Mouse (Mus musculus) MEL (cell line): ENCODE data around the gene Opcml. TPM values are rescaled to one million over a fixed set of nuclear protein-coding genes. Genes with fewer than 3 reads are reported as not detected.

Experiments used
- DNase-seq: peaks from one replicate; pipeline ENCODE4 v3.0.0; 2011; ENCODE audit warnings: low read depth, low spot score
- H3K27ac ChIP-seq: 2 replicates; pipeline ENCODE4 v1.5.1; 2012; ENCODE audit warnings: low read depth, mild to moderate bottlenecking, control low read depth, low read length, moderate library complexity; ENCODE audit not compliant: control insufficient read depth
- H3K27me3 ChIP-seq, 2 experiments: fragments of 150-350 bp in 1 of 2; sonication (generic) in 1 of 2; 2 replicates each; pipeline ENCODE4 v1.6.1; 2012; ENCODE audit warnings: low read length in 2 of 2, mild to moderate bottlenecking in 2 of 2, improper control_type of control experiment in 1 of 2, moderate library complexity in 1 of 2; ENCODE audit not compliant: insufficient read depth in 2 of 2, control insufficient read depth in 1 of 2
- H3K36me3 ChIP-seq, 2 experiments: 2 replicates each; pipeline ENCODE4 v1.6.1; 2012 to 2014; ENCODE audit warnings: low read length in 2 of 2, improper control_type of control experiment in 1 of 2, inconsistent platforms in 1 of 2, mild to moderate bottlenecking in 1 of 2; ENCODE audit not compliant: insufficient read depth in 2 of 2, control insufficient read depth in 1 of 2
- H3K4me1 ChIP-seq, 2 experiments: fragments of 150-350 bp in 1 of 2; sonication (generic) in 1 of 2; 2 replicates each; pipeline ENCODE4 v1.6.1; 2012; ENCODE audit warnings: low read length in 2 of 2, improper control_type of control experiment in 1 of 2, mild to moderate bottlenecking in 1 of 2; ENCODE audit not compliant: insufficient read depth in 2 of 2, control insufficient read depth in 1 of 2
- H3K4me3 ChIP-seq, 2 experiments: fragments of 150-350 bp in 1 of 2; sonication (generic) in 1 of 2; 2 replicates each; pipeline ENCODE4 v1.5.1; 2012; ENCODE audit warnings: low read depth in 2 of 2, low read length in 2 of 2, mild to moderate bottlenecking in 2 of 2, moderate library complexity in 2 of 2, control low read depth in 1 of 2, improper control_type of control experiment in 1 of 2; ENCODE audit not compliant: control insufficient read depth in 1 of 2, insufficient read depth in 1 of 2
- H3K79me2 ChIP-seq: 2 replicates; pipeline ENCODE4 v1.6.1; 2012; ENCODE audit warnings: mild to moderate bottlenecking, low read length, moderate library complexity; ENCODE audit not compliant: control insufficient read depth, poor library complexity, insufficient read depth
- H3K9ac ChIP-seq: 2 replicates; pipeline ENCODE4 v1.6.1; 2012; ENCODE audit warnings: low read depth, mild to moderate bottlenecking, control low read depth, low read length, moderate library complexity; ENCODE audit not compliant: control insufficient read depth, poor library complexity, severe bottlenecking
- H3K9me3 ChIP-seq: fragments of 150-350 bp; sonication (generic); replicated peaks from 2 replicates; pipeline ENCODE4 v1.6.1; 2012; ENCODE audit warnings: mild to moderate bottlenecking, low read length, improper control_type of control experiment, moderate library complexity; ENCODE audit not compliant: insufficient read depth
- CHD1 ChIP-seq: IDR thresholded peaks from 2 replicates; pipeline ENCODE4 v1.6.1; 2012; ENCODE audit warnings: low read depth, mild to moderate bottlenecking, inconsistent platforms, low read length, improper control_type of control experiment
- CHD2 ChIP-seq: IDR thresholded peaks from 2 replicates; pipeline ENCODE4 v1.6.1; 2011; ENCODE audit warnings: low read length, improper control_type of control experiment
- CTCF ChIP-seq, 3 experiments: IDR thresholded peaks in 2 of 3; conservative IDR thresholded peaks in 1 of 3; 2 replicates each; pipeline ENCODE4 v1.5.1; 2011 to 2012; ENCODE audit warnings: low read length in 3 of 3, low read depth in 2 of 3, mild to moderate bottlenecking in 2 of 3, improper control_type of control experiment in 1 of 3, inconsistent platforms in 1 of 3, mixed read lengths in 1 of 3, moderate library complexity in 1 of 3; ENCODE audit not compliant: control insufficient read depth in 1 of 3, insufficient read depth in 1 of 3, poor library complexity in 1 of 3, severe bottlenecking in 1 of 3
- ELF1 ChIP-seq: IDR thresholded peaks from 2 replicates; pipeline ENCODE4 v1.6.1; 2014; ENCODE audit warnings: low read depth, mild to moderate bottlenecking, inconsistent platforms, low read length, improper control_type of control experiment, moderate library complexity
- ETS1 ChIP-seq: IDR thresholded peaks from 2 replicates; pipeline ENCODE4 v1.6.1; 2012; ENCODE audit warnings: low read depth, mild to moderate bottlenecking, inconsistent platforms, low read length, improper control_type of control experiment, moderate library complexity
- GATA1 ChIP-seq: IDR thresholded peaks from 2 replicates; pipeline ENCODE4 v1.6.1; 2011; ENCODE audit warnings: low read depth, low read length, improper control_type of control experiment
- MXI1 ChIP-seq: IDR thresholded peaks from 2 replicates; pipeline ENCODE4 v1.6.1; 2011; ENCODE audit warnings: mild to moderate bottlenecking, low read depth, low read length, improper control_type of control experiment
- MYB ChIP-seq: IDR thresholded peaks from 2 replicates; pipeline ENCODE4 v1.6.1; 2011; ENCODE audit warnings: mild to moderate bottlenecking, low read depth, low read length, improper control_type of control experiment
- MYC ChIP-seq: IDR thresholded peaks from 2 replicates; pipeline ENCODE4 v1.6.1; 2011; ENCODE audit warnings: low read depth, mild to moderate bottlenecking, low read length, improper control_type of control experiment, moderate library complexity
- POLR2A ChIP-seq, 2 experiments: IDR thresholded peaks; 2 replicates each; pipeline ENCODE4 v1.6.1; 2011 to 2012; ENCODE audit warnings: low read length in 2 of 2, mild to moderate bottlenecking in 2 of 2, control low read depth in 1 of 2, improper control_type of control experiment in 1 of 2, low read depth in 1 of 2, moderate library complexity in 1 of 2; ENCODE audit not compliant: control insufficient read depth in 1 of 2, insufficient read depth in 1 of 2, poor library complexity in 1 of 2
- POLR2AphosphoS5 ChIP-seq: IDR thresholded peaks from 2 replicates; pipeline ENCODE4 v1.6.1; 2012; ENCODE audit warnings: low read depth, borderline replicate concordance, mild to moderate bottlenecking, inconsistent platforms, low read length, moderate library complexity, mixed read lengths
- RAD21 ChIP-seq: IDR thresholded peaks from 2 replicates; pipeline ENCODE4 v1.6.1; 2011; ENCODE audit warnings: mild to moderate bottlenecking, low read depth, low read length, improper control_type of control experiment
- SIN3A ChIP-seq: IDR thresholded peaks from 2 replicates; pipeline ENCODE4 v1.6.1; 2012; ENCODE audit warnings: low read length, improper control_type of control experiment, inconsistent platforms
- SMC3 ChIP-seq: IDR thresholded peaks from 2 replicates; pipeline ENCODE4 v1.6.1; 2011; ENCODE audit warnings: low read depth, low read length, improper control_type of control experiment
- TAL1 ChIP-seq: IDR thresholded peaks from 2 replicates; pipeline ENCODE4 v1.6.1; 2012; ENCODE audit warnings: mild to moderate bottlenecking, inconsistent platforms, low read length, moderate library complexity, mixed read lengths
- TBP ChIP-seq: IDR thresholded peaks from 2 replicates; pipeline ENCODE4 v1.8.0; 2011; ENCODE audit warnings: low read depth, low read length, improper control_type of control experiment
- TCF12 ChIP-seq: IDR thresholded peaks from 2 replicates; pipeline ENCODE4 v1.6.1; 2014; ENCODE audit warnings: low read depth, mild to moderate bottlenecking, inconsistent platforms, low read length, improper control_type of control experiment, moderate library complexity
- UBTF ChIP-seq: IDR thresholded peaks from 2 replicates; pipeline ENCODE4 v1.6.1; 2012; ENCODE audit warnings: low read depth, mild to moderate bottlenecking, inconsistent platforms, low read length, improper control_type of control experiment, moderate library complexity, borderline replicate concordance; ENCODE audit not compliant: insufficient read depth
- ZKSCAN1 ChIP-seq: IDR thresholded peaks from 2 replicates; pipeline ENCODE4 v1.6.1; 2012; ENCODE audit warnings: low read depth, mild to moderate bottlenecking, inconsistent platforms, low read length, improper control_type of control experiment, moderate library complexity
- ZMIZ1 ChIP-seq: IDR thresholded peaks from 2 replicates; pipeline ENCODE4 v1.6.1; 2012; ENCODE audit warnings: low read depth, mild to moderate bottlenecking, inconsistent platforms, low read length, improper control_type of control experiment, moderate library complexity
- polyA plus RNA-seq, 2 experiments: library from polyadenylated mRNA; stranded (reverse) in 1 of 2; unstranded in 1 of 2; fragments of >175 nt in 1 of 2; fragments of >200 nt in 1 of 2; gene quantifications; 2 replicates each; pipeline versions ENCODE4 v1.2.1 to v1.2.4; 2012; ENCODE audit warnings: low replicate concordance in 2 of 2, low read depth in 1 of 2; ENCODE audit not compliant: insufficient read length in 2 of 2, insufficient read depth in 1 of 2, missing spikeins in 1 of 2
- total RNA-seq: library from RNA; depleted of rRNA; stranded (reverse); fragments of 300-350 nt; gene quantifications from 2 replicates; pipeline ENCODE4 v1.2.3, GENCODE M21; 2012

Gene Opcml
- total and polyA plus RNA-seq, 3 experiments = not detected

DNA sequence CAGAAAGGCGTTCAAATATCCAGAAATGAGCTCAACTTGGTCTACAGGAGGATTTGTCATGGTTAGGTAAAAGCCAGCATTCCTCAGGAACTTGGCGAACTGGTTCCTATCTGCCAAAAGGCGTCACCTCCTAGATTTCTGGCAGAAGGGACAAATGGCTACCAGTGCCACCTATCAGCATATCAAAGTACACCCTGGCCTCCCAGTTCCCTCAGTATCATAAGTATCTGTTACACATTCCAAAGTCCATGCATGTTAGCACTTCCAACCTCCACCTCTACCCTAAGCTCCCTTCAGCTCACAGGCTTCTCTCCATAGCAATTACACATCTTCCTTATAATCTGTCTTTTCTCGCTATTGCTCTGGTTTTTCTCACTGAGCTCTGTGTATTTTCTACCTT, 993.3 kb downstream of the Opcml start:
- Histone ChIP-seq H3K9ac (no peak overlapping the region), H3K27ac (no peak overlapping the region), H3K27me3 (no peaks in the 10 kb centered on the region), H3K4me3 (no peak overlapping the region), H3K36me3 (no peaks in the 10 kb centered on the region), H3K9me3 (no peaks in the 10 kb centered on the region), H3K4me1 (no peaks in the 10 kb centered on the region), H3K79me2 (no peaks in the 10 kb centered on the region)
- no peak for DNase-seq
- TF ChIP-seq CHD2 (no peak), TAL1 (no peak), GATA1 (no peak), POLR2A (IDR thresholded peaks at IDR 0.05; ENCODE audit: control insufficient read depth in 1 of 2, insufficient read depth in 1 of 2, low read depth in 1 of 2, low read length in 2 of 2, poor library complexity in 1 of 2) (no peak), ZKSCAN1 (no peak), TCF12 (no peak), CTCF (IDR thresholded peaks at IDR 0.05 in 2 of 3, conservative IDR thresholded peaks at IDR 0.05 in 1 of 3; ENCODE audit: control insufficient read depth in 1 of 3, insufficient read depth in 1 of 3, low read depth in 2 of 3, low read length in 3 of 3, poor library complexity in 1 of 3, severe bottlenecking in 1 of 3) (no peak), SMC3 (no peak), POLR2AphosphoS5 (no peak), MYC (no peak), MYB (no peak), ZMIZ1 (no peak), RAD21 (no peak), MXI1 (no peak)

DNA sequence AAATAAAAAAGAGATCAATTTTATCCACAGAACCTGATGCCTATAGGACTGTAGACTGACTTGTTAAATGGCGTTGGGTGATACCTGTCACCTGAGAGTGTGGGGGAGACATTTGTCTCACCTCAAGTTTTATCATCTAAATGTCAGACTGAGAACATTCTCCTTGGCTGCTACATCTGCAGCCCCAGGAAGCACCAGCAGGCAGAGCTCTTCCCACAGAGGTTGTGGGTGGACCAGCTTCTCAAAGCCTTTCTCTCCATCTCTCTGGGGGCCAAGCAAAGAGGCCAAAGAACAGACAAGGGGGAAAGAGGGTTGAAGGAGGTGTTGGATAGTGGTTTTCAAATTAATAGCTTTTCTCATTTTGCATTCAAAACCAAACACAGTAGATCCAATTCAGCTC, 998.9 kb downstream of the Opcml start:
- DNase-seq = no peak
- no peaks in the 10 kb centered on the region for H3K79me2 ChIP-seq
- TF ChIP-seq POLR2AphosphoS5 (no peak), CHD1 (no peak), UBTF (no peak), ELF1 (no peak), TBP (no peak), ETS1 (no peak), ZKSCAN1 (no peak), CTCF (IDR thresholded peaks at IDR 0.05 in 2 of 3, conservative IDR thresholded peaks at IDR 0.05 in 1 of 3; ENCODE audit: control insufficient read depth in 1 of 3, insufficient read depth in 1 of 3, low read depth in 2 of 3, low read length in 3 of 3, poor library complexity in 1 of 3, severe bottlenecking in 1 of 3) (no peak), SIN3A (no peak)
- H3K4me3 ChIP-seq = no peak overlapping the region
- no peaks in the 10 kb centered on the region for H3K4me1 ChIP-seq
- H3K9me3 ChIP-seq = no peaks in the 10 kb centered on the region
- H3K27ac ChIP-seq = no peak overlapping the region
- no peaks in the 10 kb centered on the region for H3K27me3 ChIP-seq
- no peaks in the 10 kb centered on the region for H3K36me3 ChIP-seq
- no peak overlapping the region for H3K9ac ChIP-seq
